8 mouse cellular contexts compared by ENCODE assay signal in the genomic region with DNA sequence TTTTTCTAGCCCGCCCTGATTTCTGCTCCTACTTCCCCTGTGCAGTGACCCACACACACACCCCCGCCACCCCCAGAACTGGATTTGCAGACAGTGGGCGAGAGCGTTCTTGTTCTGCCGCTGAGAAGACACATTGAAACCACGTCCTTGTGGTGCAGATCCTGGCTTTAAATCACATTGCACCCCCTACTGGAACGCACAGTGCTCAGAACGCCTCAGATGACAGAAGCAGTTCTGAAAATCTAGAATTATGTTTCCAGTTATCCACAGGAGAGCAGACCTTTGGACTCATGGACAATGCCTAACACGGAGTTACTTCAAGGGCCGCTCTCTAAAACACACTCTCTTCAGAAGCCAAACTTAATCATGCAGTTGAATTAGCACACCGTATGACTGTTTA. TPM values are rescaled to one million over a fixed set of nuclear protein-coding genes. Genes with fewer than 3 reads are reported as not detected.
DNase-seq lines count a peak whose midpoint lies in the region; ATAC-seq and TF ChIP-seq lines count a peak whose summit lies in the region.

No protein-coding gene starts in this region.

- no peak overlapping the region for H3K9ac ChIP-seq in stomach, postnatal 0 days (ENCODE audit: low read length)

- H3K27ac ChIP-seq in stomach, postnatal 0 days (replicated peaks): no peak overlapping the region

- peak; percentile 19 to 33 for DNase-seq in frontal cortex, postnatal 36 days (ENCODE audit: low spot score in 2 of 2)
- no peak for DNase-seq in frontal cortex, postnatal 25 days (ENCODE audit: low spot score in 2 of 2)
- DNase-seq in 416B (ENCODE audit: low read depth): peak; percentile 19
- peak; percentile 34 for DNase-seq in kidney, postnatal 10 days
- peak; percentile 22 for DNase-seq in stomach, postnatal 0 days (ENCODE audit: low spot score)
- no peak for DNase-seq in cerebellum, adult 18-20 months
- no peak for DNase-seq in cerebellum, postnatal 36 days

- no peaks in the 10 kb centered on the region for H3K27me3 ChIP-seq in stomach, postnatal 0 days (ENCODE audit: control insufficient read depth, insufficient read depth, low read length)

- 0 out of 2 replicates have a peak overlapping the region, but pooled peaks have one; percentile 9 for H3K4me2 ChIP-seq in stomach, postnatal 0 days (replicated peaks; ENCODE audit: low read depth)

- no peaks in the 10 kb centered on the region for H3K36me3 ChIP-seq in stomach, postnatal 0 days (ENCODE audit: control insufficient read depth, insufficient read depth, low read length)

- peak; percentile 60; the same call in 1 of the 2 replicates for ATAC-seq in common myeloid progenitor, adult 5-6 weeks (replicated peaks; ENCODE audit: low read depth, poor library complexity, severe bottlenecking)
- no peak for ATAC-seq in stomach, postnatal 0 days (ENCODE audit: low FRiP score, low TSS enrichment)

- no peaks in the 10 kb centered on the region for H3K4me1 ChIP-seq in stomach, postnatal 0 days (replicated peaks; ENCODE audit: control insufficient read depth, insufficient read depth)

- no peak for TF ChIP-seq EP300 in stomach, postnatal 0 days (optimal IDR thresholded peaks at IDR 0.05)

- no peaks in the 10 kb centered on the region for H3K9me3 ChIP-seq in stomach, postnatal 0 days (ENCODE audit: control insufficient read depth, low read length)

- H3K4me3 ChIP-seq in stomach, postnatal 0 days (ENCODE audit: low read depth, low read length): no peak overlapping the region

- 26% methylated on average over 11 of the region's 11 CpGs for WGBS in stomach, postnatal 0 days

- peak; percentile 75 for TF ChIP-seq CTCF in stomach, postnatal 0 days (IDR thresholded peaks at IDR 0.05; ENCODE audit: low read depth)

RNA-seq across cellular contexts. Expression of gene Edrf1, which starts 16.6 kb away (rescaled TPM):
- total RNA-seq in common myeloid progenitor, adult 5-6 weeks (2017): 31.3 and 35.5 TPM in 2 replicates
- 7.2 and 7.6 TPM in 2 replicates for polyA plus RNA-seq in stomach, postnatal 0 days (2015; fragmentation: Nextera tagmentation; extraction: Ambion mirVana)

RNA-seq across cellular contexts. Expression of gene Tex36, which starts 18.8 kb away (rescaled TPM):
- total RNA-seq in common myeloid progenitor, adult 5-6 weeks (2017): not detected in 2 replicates
- polyA plus RNA-seq in stomach, postnatal 0 days (2015; fragmentation: Nextera tagmentation; extraction: Ambion mirVana): not detected in 2 replicates

RNA-seq across cellular contexts. Expression of gene Mmp21, which starts 59.1 kb away (rescaled TPM):
- total RNA-seq in common myeloid progenitor, adult 5-6 weeks (2017): not detected in 2 replicates
- 0.06 TPM in 1 of 2 replicates, not detected in the other for polyA plus RNA-seq in stomach, postnatal 0 days (2015; fragmentation: Nextera tagmentation; extraction: Ambion mirVana)

Comparison
In these comparisons a context has a peak if more than half of its experiments do, and no peak if none do; other contexts are left out.
1. DNase-seq: peak in frontal cortex, postnatal 36 days (2 of 2), 416B (single experiment), kidney, postnatal 10 days (single experiment) and stomach, postnatal 0 days (single experiment); none in frontal cortex, postnatal 25 days (0 of 2), cerebellum, adult 18-20 months (0 of 2) and cerebellum, postnatal 36 days (0 of 2).